In genomic region chr19:47579225-47579787, GRCm38 (mm10) we compare ENCODE assay signal across 8 mouse cellular contexts. TPM values are rescaled to one million over a fixed set of nuclear protein-coding genes. Genes with fewer than 3 reads are reported as not detected.
DNase-seq lines count a peak whose midpoint lies in the region; ATAC-seq and TF ChIP-seq lines count a peak whose summit lies in the region.

Gene Slk, plus strand, starts transcription at chr19:47579678.

- ATAC-seq in heart, embryonic 14.5 days (ENCODE audit: insufficient number of reproducible peaks, insufficient read depth, low FRiP score, low read depth) = peak; percentile 87
- peak; percentile 86 for ATAC-seq in liver, embryonic 13.5 days (ENCODE audit: low read depth)
- ATAC-seq in stomach, embryonic 14.5 days (ENCODE audit: insufficient number of reproducible peaks, insufficient read depth, low FRiP score, low read depth) = peak; percentile 85

- in situ Hi-C loops in CH12.LX (cut with MboI; ENCODE audit: low pct_ligation_motif_present, low pct_unique_long_range_greater_than_20kb, low sequenced_read_pairs) = no loop called here

- no peak for TF ChIP-seq RAD21 in CH12.LX (IDR thresholded peaks at IDR 0.05; ENCODE audit: low read depth, low read length)

- under 1% methylated on average over 82 of the region's 83 CpGs for WGBS in forebrain, embryonic 10.5 days
- under 1% methylated on average over 74 of the region's 83 CpGs for WGBS in heart, embryonic 14.5 days
- under 1% methylated on average over 83 of the region's 83 CpGs for WGBS in liver, embryonic 13.5 days (ENCODE audit: insufficient replicate concordance)
- under 1% methylated on average over 54 of the region's 83 CpGs for WGBS in stomach, embryonic 14.5 days

- H3K9me3 ChIP-seq in CH12.LX (replicated peaks; ENCODE audit: low read length) = no peaks in the 10 kb centered on the region
- H3K9me3 ChIP-seq in forebrain, embryonic 10.5 days = no peaks in the 10 kb centered on the region
- no peaks in the 10 kb centered on the region for H3K9me3 ChIP-seq in heart, embryonic 14.5 days (ENCODE audit: control insufficient read depth, low read length)
- H3K9me3 ChIP-seq in liver, embryonic 13.5 days (replicated peaks) = no peaks in the 10 kb centered on the region
- no peaks in the 10 kb centered on the region for H3K9me3 ChIP-seq in stomach, embryonic 14.5 days (ENCODE audit: control insufficient read depth, low read depth, low read length)

- peaks cover 32% of the 10 kb centered on the region for H3K79me2 ChIP-seq in CH12.LX (replicated peaks; ENCODE audit: control insufficient read depth, extremely low read depth, insufficient read depth, poor library complexity, severe bottlenecking)

- no peak for TF ChIP-seq CTCF in CH12.LX (conservative IDR thresholded peaks at IDR 0.05 in 1 of 2, IDR thresholded peaks at IDR 0.05 in 1 of 2; ENCODE audit: low read depth in 2 of 2, low read length in 2 of 2)

- no peak for TF ChIP-seq EP300 in CH12.LX (IDR thresholded peaks at IDR 0.05; ENCODE audit: low read length)

- peak; percentile 60 for DNase-seq in CH12.LX (ENCODE audit: extremely low read depth)
- peak; percentile 46 for DNase-seq in c-Kit-positive CD71-negative TER-119-negative erythroid progenitor cells, embryonic 14.5 days (ENCODE audit: low read depth)
- DNase-seq in forebrain, embryonic 10.5 days (ENCODE audit: extremely low spot score, low spot score) = peak; percentile 85
- peak; percentile 92 for DNase-seq in kidney, postnatal 14 days
- DNase-seq in liver, embryonic 13.5 days = peak; percentile 78
- DNase-seq in natural killer cell, adult 2 months (ENCODE audit: low spot score in 2 of 2) = peak; percentile 74 to 78

- H3K4me1 ChIP-seq in CH12.LX (ENCODE audit: control insufficient read depth in 1 of 2, insufficient read depth in 2 of 2) = peaks cover 0 to 19% of the 10 kb centered on the region in 2 experiments; a peak in 2 of 4 replicates
- peaks cover 29% of the 10 kb centered on the region for H3K4me1 ChIP-seq in forebrain, embryonic 10.5 days
- H3K4me1 ChIP-seq in heart, embryonic 14.5 days (ENCODE audit: control insufficient read depth in 2 of 2, insufficient read depth in 2 of 2, low read length in 2 of 2) = peaks cover 5 to 29% of the 10 kb centered on the region in 2 experiments
- peaks cover 40% of the 10 kb centered on the region for H3K4me1 ChIP-seq in liver, embryonic 13.5 days (replicated peaks)
- H3K4me1 ChIP-seq in stomach, embryonic 14.5 days (ENCODE audit: control insufficient read depth, insufficient read depth, low read length) = peaks cover 6% of the 10 kb centered on the region; the same call in 1 of the 2 replicates

- H3K27me3 ChIP-seq in CH12.LX (replicated peaks) = peaks cover under 1% of the 10 kb centered on the region
- H3K27me3 ChIP-seq in forebrain, embryonic 10.5 days (ENCODE audit: poor library complexity, severe bottlenecking) = no peaks in the 10 kb centered on the region
- H3K27me3 ChIP-seq in heart, embryonic 14.5 days (ENCODE audit: control insufficient read depth, insufficient read depth, low read length) = no peaks in the 10 kb centered on the region
- no peaks in the 10 kb centered on the region for H3K27me3 ChIP-seq in liver, embryonic 13.5 days
- H3K27me3 ChIP-seq in stomach, embryonic 14.5 days (ENCODE audit: control insufficient read depth, insufficient read depth, low read length) = no peaks in the 10 kb centered on the region

- no peaks in the 10 kb centered on the region for H3K36me3 ChIP-seq in CH12.LX (replicated peaks in 1 of 2; ENCODE audit: control insufficient read depth in 1 of 2, insufficient read depth in 1 of 2, low read length in 1 of 2)
- no peaks in the 10 kb centered on the region for H3K36me3 ChIP-seq in forebrain, embryonic 10.5 days (replicated peaks)
- no peaks in the 10 kb centered on the region for H3K36me3 ChIP-seq in heart, embryonic 14.5 days (ENCODE audit: control insufficient read depth, insufficient read depth, low read length)
- no peaks in the 10 kb centered on the region for H3K36me3 ChIP-seq in liver, embryonic 13.5 days
- no peaks in the 10 kb centered on the region for H3K36me3 ChIP-seq in stomach, embryonic 14.5 days (ENCODE audit: control insufficient read depth, insufficient read depth, low read length)

- dilution Hi-C loops in CH12.LX (cut with MboI; ENCODE audit: extremely low pct_ligation_motif_present, extremely low pct_unique_long_range_greater_than_20kb, low sequenced_read_pairs) = no loop called here

- peak within 1 kb of the TSS; percentile 77 for H3K4me2 ChIP-seq in CH12.LX (ENCODE audit: insufficient read depth, low read depth, poor library complexity, severe bottlenecking)
- H3K4me2 ChIP-seq in heart, embryonic 14.5 days (ENCODE audit: low read length) = peak within 1 kb of the TSS; percentile 85
- peak within 1 kb of the TSS; percentile 85 for H3K4me2 ChIP-seq in liver, embryonic 13.5 days
- peak within 1 kb of the TSS; percentile 72 for H3K4me2 ChIP-seq in stomach, embryonic 14.5 days (replicated peaks; ENCODE audit: low read depth, low read length)

- peak; percentile 83 for TF ChIP-seq POLR2A in CH12.LX (IDR thresholded peaks at IDR 0.05; ENCODE audit: low read depth, low read length)

- peak within 1 kb of the TSS; percentile 60 for H3K27ac ChIP-seq in CH12.LX (ENCODE audit: insufficient read depth, low read depth)
- peak within 1 kb of the TSS; percentile 95 for H3K27ac ChIP-seq in forebrain, embryonic 10.5 days
- peak within 1 kb of the TSS; percentile 98 to 99 for H3K27ac ChIP-seq in heart, embryonic 14.5 days (replicated peaks in 1 of 2; ENCODE audit: control insufficient read depth in 1 of 2, insufficient read depth in 1 of 2, low read depth in 2 of 2, low read length in 2 of 2)
- H3K27ac ChIP-seq in liver, embryonic 13.5 days = peak within 1 kb of the TSS; percentile 93
- H3K27ac ChIP-seq in stomach, embryonic 14.5 days (ENCODE audit: low read length) = peak within 1 kb of the TSS; percentile 92

- H3K4me3 ChIP-seq in CH12.LX (replicated peaks in 1 of 3; ENCODE audit: low read depth in 2 of 3, low read length in 2 of 3, poor library complexity in 1 of 3) = peak within 1 kb of the TSS; percentile 72 to 88 (median 75)
- H3K4me3 ChIP-seq in forebrain, embryonic 10.5 days = peak within 1 kb of the TSS; percentile 79
- peak within 1 kb of the TSS; percentile 86 to 99 for H3K4me3 ChIP-seq in heart, embryonic 14.5 days (ENCODE audit: control insufficient read depth in 1 of 2, insufficient read depth in 1 of 2, low read depth in 1 of 2, low read length in 2 of 2)
- H3K4me3 ChIP-seq in liver, embryonic 13.5 days (replicated peaks) = peak within 1 kb of the TSS; percentile 89
- H3K4me3 ChIP-seq in stomach, embryonic 14.5 days (ENCODE audit: low read depth, low read length) = peak within 1 kb of the TSS; percentile 69

- H3K9ac ChIP-seq in CH12.LX (ENCODE audit: insufficient read depth, low read depth) = peak within 1 kb of the TSS; percentile 90
- H3K9ac ChIP-seq in heart, embryonic 14.5 days (ENCODE audit: low read length) = peak within 1 kb of the TSS; percentile 97
- peak within 1 kb of the TSS; percentile 98 for H3K9ac ChIP-seq in liver, embryonic 13.5 days
- peak within 1 kb of the TSS; percentile 92 for H3K9ac ChIP-seq in stomach, embryonic 14.5 days (replicated peaks; ENCODE audit: low read depth, low read length)

TF ChIP-seq in CH12.LX, 34 proteins besides CTCF, POLR2A, EP300 and RAD21:
- peak; percentile 65; the same call in 1 of the 2 replicates for TF ChIP-seq MXI1 (IDR thresholded peaks at IDR 0.05; ENCODE audit: low read depth, low read length)
- TF ChIP-seq ETS1 (conservative IDR thresholded peaks at IDR 0.05; ENCODE audit: low read depth, low read length) = 0 out of 2 replicates have a peak, but pooled peaks have one; percentile 13
- TF ChIP-seq ELF1 (IDR thresholded peaks at IDR 0.05; ENCODE audit: low read depth, low read length) = peak; percentile 21; the same call in 1 of the 2 replicates
- peak; percentile 77 for TF ChIP-seq NELFE (IDR thresholded peaks at IDR 0.05; ENCODE audit: low read depth, low read length)
- TF ChIP-seq NRF1 (IDR thresholded peaks at IDR 0.05; ENCODE audit: low read depth, low read length) = peak; percentile 95
- peak; percentile 50; the same call in 1 of the 2 replicates for TF ChIP-seq SIN3A (IDR thresholded peaks at IDR 0.05; ENCODE audit: low read length)
- TF ChIP-seq BHLHE40 (IDR thresholded peaks at IDR 0.05; ENCODE audit: low read depth, low read length) = peak; percentile 5; the same call in 1 of the 2 replicates
- peak; percentile 61 for TF ChIP-seq TCF12 (IDR thresholded peaks at IDR 0.05; ENCODE audit: low read depth, low read length)
- peak; percentile 90; the same call in 1 of the 2 replicates for TF ChIP-seq UBTF (IDR thresholded peaks at IDR 0.05; ENCODE audit: low read depth, low read length)
- TF ChIP-seq ZMIZ1 (IDR thresholded peaks at IDR 0.05; ENCODE audit: low read depth, low read length) = 0 out of 2 replicates have a peak, but pooled peaks have one; percentile 74
- peak; percentile 30 for TF ChIP-seq HCFC1 (IDR thresholded peaks at IDR 0.05; ENCODE audit: low read depth, low read length)
- TF ChIP-seq CHD2 (IDR thresholded peaks at IDR 0.05; ENCODE audit: low read length) = no peak
- peak; percentile 30; the same call in 1 of the 2 replicates for TF ChIP-seq IRF4 (IDR thresholded peaks at IDR 0.05; ENCODE audit: low read depth, low read length)
- TF ChIP-seq ZC3H11A (IDR thresholded peaks at IDR 0.05; ENCODE audit: low read depth, low read length) = no peak
- TF ChIP-seq MAZ (IDR thresholded peaks at IDR 0.05; ENCODE audit: low read depth, low read length) = no peak
- 0 out of 2 replicates have a peak, but pooled peaks have one; percentile 39 for TF ChIP-seq E2F4 (IDR thresholded peaks at IDR 0.05; ENCODE audit: insufficient replicate concordance, low read depth, low read length)
- TF ChIP-seq USF2 (conservative IDR thresholded peaks at IDR 0.05; ENCODE audit: low read depth, low read length) = no peak
- TF ChIP-seq ZKSCAN1 (IDR thresholded peaks at IDR 0.05; ENCODE audit: borderline replicate concordance, low read depth, low read length) = no peak
TF ChIP-seq in CH12.LX: peak in this region for 13.

RNA-seq across cellular contexts. Expression of gene Slk, which starts in this region (rescaled TPM):
- total RNA-seq in CH12.LX (2012; rRNA removed) (18.0 and 21.1 TPM in 2 replicates), CH12.LX (2014; rRNA removed) (25.5 and 31.6 TPM in 2 replicates)
- polyA plus RNA-seq in CH12.LX (2012; ENCODE audit: insufficient read length, low read depth) = 33.6 and 35.1 TPM in 2 replicates
- polyA plus RNA-seq in forebrain, embryonic 10.5 days (2016; fragmentation: Nextera tagmentation; extraction: Ambion mirVana) = 8.8 and 10.3 TPM in 2 replicates
- 24.1 and 26.5 TPM in 2 replicates for polyA plus RNA-seq in heart, embryonic 14.5 days (2014; fragmentation: Nextera tagmentation; extraction: Ambion mirVana)
- polyA plus RNA-seq in liver, embryonic 13.5 days (2015; fragmentation: Nextera tagmentation; extraction: Ambion mirVana) = 5.8 and 6.3 TPM in 2 replicates
- polyA plus RNA-seq in stomach, embryonic 14.5 days (2014; fragmentation: Nextera tagmentation; extraction: Ambion mirVana) = 32.0 and 37.8 TPM in 2 replicates

Comparison
In these comparisons a context has a peak if more than half of its experiments do, and no peak if none do; other contexts are left out.
1. Peak in every context shown above with its lines: DNase-seq, ATAC-seq, H3K4me3 ChIP-seq and H3K27ac ChIP-seq.